Mouse (Mus musculus) embryonic facial prominence, embryonic 13.5 days (tissue): ENCODE data around the gene Cnot3. TPM values are rescaled to one million over a fixed set of nuclear protein-coding genes. Genes with fewer than 3 reads are reported as not detected.
A peak's percentile ranks its signal among the peaks of the same experiment; 100 is the strongest.
"Not testable (repeated sequence)": the region's sequence is repeated elsewhere in the genome, so short reads cannot be mapped to it uniquely, and the experiment has no call there.

Source experiments
- ATAC-seq: fragments of 200-750 bp; cut with Nextera tagmentation; 2 replicates; pipeline ENCODE4 v1.8.0; 2017; ENCODE audit warnings: low read depth; ENCODE audit not compliant: insufficient number of reproducible peaks, insufficient read depth, low FRiP score, low TSS enrichment
- H3K27ac ChIP-seq: fragments of 300-500 bp; sonication (generic); 2 replicates; pipeline ENCODE4 v1.5.1; 2015; ENCODE audit warnings: moderate library complexity, mild to moderate bottlenecking, inconsistent platforms
- H3K27me3 ChIP-seq: fragments of 300-500 bp; sonication (generic); 2 replicates; pipeline ENCODE4 v1.6.1; 2015; ENCODE audit warnings: mild to moderate bottlenecking, inconsistent platforms
- H3K36me3 ChIP-seq: fragments of 300-500 bp; sonication (generic); 2 replicates; pipeline ENCODE4 v1.6.1; 2015; ENCODE audit warnings: mild to moderate bottlenecking, inconsistent platforms
- H3K4me1 ChIP-seq: fragments of 300-500 bp; sonication (generic); 2 replicates; pipeline ENCODE4 v1.6.1; 2015; ENCODE audit warnings: inconsistent platforms
- H3K4me2 ChIP-seq: fragments of 300-500 bp; sonication (generic); 2 replicates; pipeline ENCODE4 v1.6.1; 2015; ENCODE audit warnings: moderate library complexity, mild to moderate bottlenecking, inconsistent platforms
- H3K4me3 ChIP-seq: fragments of 300-500 bp; sonication (generic); 2 replicates; pipeline ENCODE4 v1.5.1; 2015; ENCODE audit warnings: mild to moderate bottlenecking, inconsistent platforms
- H3K9ac ChIP-seq: fragments of 300-500 bp; sonication (generic); 2 replicates; pipeline ENCODE4 v1.6.1; 2015; ENCODE audit warnings: mild to moderate bottlenecking, inconsistent platforms
- H3K9me3 ChIP-seq: fragments of 300-500 bp; sonication (generic); 2 replicates; pipeline ENCODE4 v1.6.1; 2016; ENCODE audit warnings: inconsistent platforms
- WGBS: fragments of 180-500 bp; shearing (Covaris S2); methylation state at CpG from one replicate; pipeline ENCODE4 v1.1.7; 2015; ENCODE audit warnings: mixed read lengths; 5-methylcytosine and 5-hydroxymethylcytosine counted together
- polyA plus RNA-seq: library from polyadenylated mRNA; unstranded; fragments of >200 nt; fragmentation: Nextera tagmentation; extraction: Ambion mirVana; gene quantifications from 2 replicates; pipeline ENCODE4 v1.2.1, GENCODE M21; 2015

Cnot3 gene
- polyA plus RNA-seq, 1 experiment from 2014 or later: 66.0 TPM

DNA sequence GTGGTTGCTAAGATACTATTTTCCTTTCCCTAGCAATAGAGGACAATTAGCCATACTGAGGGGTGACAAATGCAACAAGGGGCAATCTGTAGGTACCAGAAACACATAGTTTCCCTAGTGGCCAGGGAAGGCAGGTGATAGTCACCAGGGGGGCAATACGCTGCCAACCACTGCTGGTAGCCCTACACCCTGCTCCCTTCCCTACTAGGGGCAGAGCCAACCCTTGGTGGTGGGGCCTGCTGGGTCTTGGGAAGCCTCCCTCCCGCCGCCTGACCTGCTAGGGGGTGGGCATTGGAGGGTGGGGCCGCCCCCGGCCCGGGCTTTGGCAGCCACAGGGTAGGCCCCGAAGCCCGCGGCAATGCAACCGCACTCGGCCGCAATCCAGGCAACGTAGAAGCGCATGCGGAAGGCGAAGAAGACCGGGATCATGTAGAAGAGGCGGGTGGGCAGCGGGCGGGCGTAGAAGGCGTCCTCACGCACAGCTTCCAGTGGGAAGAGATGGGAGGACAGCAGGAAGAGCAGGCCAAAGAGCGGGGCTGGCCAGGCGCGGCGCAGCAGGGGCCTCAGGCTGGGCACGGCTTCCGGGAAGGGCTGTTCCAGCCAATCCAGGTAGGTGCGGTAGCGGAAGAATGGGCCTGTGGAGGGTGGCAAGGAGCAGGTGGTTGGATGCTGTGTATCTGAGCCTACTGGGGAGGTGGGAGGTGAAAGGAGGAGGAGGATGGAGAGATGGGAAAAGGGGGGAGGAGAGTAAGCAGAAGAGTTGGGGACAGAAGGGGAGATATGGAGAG lies 40.5 kb downstream of the Cnot3 start:
- 85% methylated on average over 31 of the region's 31 CpGs for WGBS

DNA sequence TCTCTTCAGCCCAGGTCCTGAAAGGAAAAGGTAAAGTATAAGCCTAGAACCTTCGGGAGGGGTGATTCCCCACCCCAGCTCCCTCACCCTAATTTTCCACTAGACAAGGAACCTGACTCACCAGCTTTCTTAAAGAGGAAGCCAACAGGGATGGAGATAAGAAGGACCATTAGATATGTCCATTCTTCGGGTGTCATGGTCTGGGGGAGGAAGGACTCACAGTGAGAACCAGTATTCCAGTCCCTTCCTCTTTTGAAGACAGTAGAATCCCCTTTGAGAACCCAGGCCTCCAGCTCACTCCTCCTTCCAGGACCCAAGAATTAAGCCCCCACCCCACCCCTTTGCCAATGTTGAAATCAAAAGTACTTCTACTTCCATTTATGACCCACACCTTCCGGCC lies 46.9 kb downstream of the Cnot3 start:
- Histone ChIP-seq H3K4me2 (peak overlapping the region; percentile 81), H3K27ac (peak overlapping the region; percentile 98), H3K4me1 (peaks cover 21% of the 10 kb centered on the region), H3K36me3 (peaks cover 32% of the 10 kb centered on the region), H3K4me3 (peak overlapping the region; percentile 73), H3K27me3 (no peaks in the 10 kb centered on the region), H3K9me3 (no peaks in the 10 kb centered on the region), H3K9ac (peak overlapping the region; percentile 93)
- no peak for ATAC-seq
- WGBS: 36% methylated on average over 3 of the region's 3 CpGs

More for the DNA sequence above, 40.5 kb downstream of the Cnot3 start:
- 0 out of 2 replicates have a peak, but pooled peaks have one; percentile 23 for ATAC-seq
- Histone ChIP-seq H3K4me1 (no peaks in the 10 kb centered on the region), H3K9ac (0 out of 2 replicates have a peak overlapping the region, but pooled peaks have one; percentile 27), H3K36me3 (peaks cover 61% of the 10 kb centered on the region), H3K9me3 (no peaks in the 10 kb centered on the region), H3K4me3 (no peak overlapping the region), H3K27me3 (no peaks in the 10 kb centered on the region), H3K27ac (no peak overlapping the region), H3K4me2 (no peak overlapping the region)

- H3K27me3 ChIP-seq: no peaks in the 10 kb centered on the region
- no peaks in the 10 kb centered on the region for H3K9me3 ChIP-seq
- H3K9ac ChIP-seq: peak within 1 kb of the TSS; percentile 93
- H3K27ac ChIP-seq: peak within 1 kb of the TSS; percentile 98
- peak within 1 kb of the TSS; percentile 73 for H3K4me3 ChIP-seq
- peaks cover 21% of the 10 kb centered on the region for H3K4me1 ChIP-seq
- H3K36me3 ChIP-seq: peaks cover 30% of the 10 kb centered on the region
- under 1% methylated on average over 49 of the region's 49 CpGs for WGBS
- peak within 1 kb of the TSS; percentile 81 for H3K4me2 ChIP-seq
- ATAC-seq: no peak; the same call in 1 of the 2 replicates
Observed at GRCm38 (mm10) chr7:3692382-3692986, 47.4 kb downstream of the Cnot3 start, which contains the start of gene Tsen34. Tsen34 (plus strand) TSS chr7:3692863.

DNA sequence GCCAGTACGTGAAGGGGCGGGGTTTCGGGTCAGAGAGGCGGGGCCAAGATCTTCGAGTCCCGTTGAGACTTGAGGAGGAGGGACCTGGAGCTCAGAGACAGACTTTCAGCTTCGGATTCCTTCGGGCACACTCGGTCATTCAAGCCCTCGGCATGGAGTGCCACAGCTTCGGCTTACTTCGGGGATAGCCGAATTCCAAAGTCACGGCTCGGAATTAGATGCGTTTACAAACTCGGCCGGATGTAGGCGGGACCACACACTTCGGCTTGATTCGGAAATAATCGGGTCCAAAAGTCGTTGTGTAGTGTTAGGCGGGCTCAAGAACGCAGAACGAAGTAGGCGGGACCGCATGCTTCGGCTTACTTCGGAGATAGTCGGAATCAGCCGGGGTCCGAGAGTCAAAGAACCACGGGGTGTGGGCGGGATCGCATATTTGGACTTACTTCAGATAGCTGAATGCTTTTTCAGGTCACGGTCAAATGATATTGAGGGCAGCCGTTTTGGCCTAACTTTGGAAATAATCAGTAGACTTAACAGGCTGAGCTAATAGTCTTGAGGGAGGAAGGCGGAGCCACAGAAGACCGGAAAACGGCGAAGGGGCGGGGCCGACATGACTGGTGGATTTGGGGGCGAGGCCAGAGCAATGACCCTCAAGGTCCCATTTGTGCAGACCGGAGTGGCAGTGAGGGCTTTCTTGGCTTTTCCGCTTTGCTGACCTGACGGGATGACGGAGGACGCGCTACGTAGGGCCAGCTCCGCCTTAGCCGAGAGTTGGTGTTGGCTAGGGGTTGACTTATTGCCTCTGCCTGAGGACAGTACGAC lies 48.1 kb downstream of the Cnot3 start, which contains the start of gene Mboat7:
Mboat7 (minus strand) TSS at position 537 of the 822 bp plus-strand sequence.
- no peaks in the 10 kb centered on the region for H3K27me3 ChIP-seq
- H3K4me3 ChIP-seq: peak within 1 kb of the TSS; percentile 73
- peak within 1 kb of the TSS; percentile 98 for H3K27ac ChIP-seq
- H3K9me3 ChIP-seq: no peaks in the 10 kb centered on the region
- peak within 1 kb of the TSS; percentile 93 for H3K9ac ChIP-seq
- WGBS: under 1% methylated on average over 55 of the region's 55 CpGs
- peaks cover 21% of the 10 kb centered on the region for H3K4me1 ChIP-seq
- H3K4me2 ChIP-seq: peak within 1 kb of the TSS; percentile 81
- peaks cover 31% of the 10 kb centered on the region for H3K36me3 ChIP-seq
- peak; percentile 92 for ATAC-seq

DNA sequence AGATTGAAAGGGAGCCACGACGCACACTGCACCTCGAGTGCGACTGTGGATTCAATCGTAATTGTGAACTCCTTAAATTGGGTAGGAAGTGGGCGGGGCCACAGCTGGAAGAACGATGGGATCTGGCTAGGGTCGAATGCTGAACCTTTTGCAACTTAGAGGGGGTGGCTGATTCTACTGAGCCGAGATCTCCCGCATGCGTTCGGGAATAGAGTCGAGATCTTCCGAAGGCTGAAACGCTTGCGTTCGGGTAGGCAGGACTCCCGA lies 48.7 kb downstream of the Cnot3 start:
- no peak for ATAC-seq
- Histone ChIP-seq H3K4me2 (peak overlapping the region; percentile 81), H3K9ac (peak overlapping the region; percentile 93), H3K27me3 (no peaks in the 10 kb centered on the region), H3K4me3 (peak overlapping the region; percentile 73), H3K36me3 (peaks cover 31% of the 10 kb centered on the region), H3K9me3 (no peaks in the 10 kb centered on the region), H3K27ac (peak overlapping the region; percentile 98), H3K4me1 (peaks cover 21% of the 10 kb centered on the region)
- WGBS: under 1% methylated on average over 18 of the region's 18 CpGs

DNA sequence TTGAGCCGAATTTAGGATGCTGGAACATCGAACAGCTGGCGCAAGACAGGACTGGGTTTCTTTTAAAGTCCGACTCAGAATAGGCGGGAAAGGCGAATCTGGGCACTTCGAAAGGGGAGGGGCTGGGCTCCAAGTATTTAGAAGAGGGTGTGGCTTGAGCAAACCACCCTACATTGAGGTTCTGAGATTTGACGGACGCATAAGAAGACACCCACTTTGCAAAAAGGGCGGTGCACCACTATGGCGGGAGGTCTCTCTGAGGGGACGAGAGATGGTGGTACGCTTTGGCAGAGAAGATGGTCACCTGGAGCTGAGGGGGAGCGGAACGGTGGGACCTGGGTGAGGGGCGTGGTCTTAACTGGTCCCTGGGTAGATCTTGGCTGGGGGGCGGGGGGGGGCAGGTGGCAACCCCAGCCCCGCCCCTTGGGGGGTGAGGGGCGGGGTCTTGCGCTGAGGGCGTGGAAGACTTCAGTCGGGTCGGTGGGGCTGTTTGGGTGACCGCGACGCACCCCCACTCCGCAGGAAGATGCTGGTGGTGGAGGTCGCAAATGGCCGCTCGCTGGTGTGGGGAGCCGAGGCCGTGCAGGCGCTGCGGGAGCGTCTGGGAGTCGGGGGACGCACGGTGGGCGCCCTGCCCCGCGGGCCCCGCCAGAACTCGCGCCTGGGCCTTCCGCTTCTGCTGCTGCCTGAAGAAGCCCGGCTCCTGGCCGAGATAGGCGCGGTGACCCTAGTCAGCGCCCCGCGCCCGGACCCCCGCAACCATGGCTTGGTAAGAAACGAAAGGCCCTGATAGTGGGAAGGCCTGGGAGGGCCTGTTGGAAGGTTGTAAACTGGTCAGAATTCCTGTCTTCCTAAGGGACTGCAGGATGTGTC lies 49.2 kb downstream of the Cnot3 start:
- H3K9me3 ChIP-seq: no peaks in the 10 kb centered on the region
- H3K27me3 ChIP-seq: no peaks in the 10 kb centered on the region
- peak overlapping the region; percentile 73 for H3K4me3 ChIP-seq
- H3K9ac ChIP-seq: peak overlapping the region; percentile 93
- H3K36me3 ChIP-seq: peaks cover 36% of the 10 kb centered on the region
- peak; percentile 52 for ATAC-seq
- under 1% methylated on average over 54 of the region's 55 CpGs for WGBS
- peaks cover 21% of the 10 kb centered on the region for H3K4me1 ChIP-seq
- peak overlapping the region; percentile 81 for H3K4me2 ChIP-seq
- peak overlapping the region; percentile 98 for H3K27ac ChIP-seq

DNA sequence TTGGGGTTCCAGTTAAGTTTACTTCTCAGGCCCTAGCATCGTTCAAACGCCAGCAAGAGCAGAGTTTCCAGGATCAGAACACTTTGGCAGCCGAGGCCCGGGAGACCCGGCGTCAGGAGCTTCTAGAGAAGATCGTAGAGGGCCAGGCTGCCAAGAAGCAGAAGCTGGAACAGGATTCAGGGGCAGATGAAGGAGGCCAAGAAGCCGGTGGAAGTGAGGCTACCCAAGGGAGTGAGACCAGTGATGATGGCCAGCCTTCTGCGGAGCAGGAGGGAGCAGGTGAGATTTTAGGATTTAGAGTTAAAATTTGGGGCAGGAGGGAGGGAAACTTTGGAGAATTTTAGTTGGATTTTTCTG lies 49.9 kb downstream of the Cnot3 start:
- peaks cover 42% of the 10 kb centered on the region for H3K36me3 ChIP-seq
- 4% methylated on average over 9 of the region's 9 CpGs for WGBS

DNA sequence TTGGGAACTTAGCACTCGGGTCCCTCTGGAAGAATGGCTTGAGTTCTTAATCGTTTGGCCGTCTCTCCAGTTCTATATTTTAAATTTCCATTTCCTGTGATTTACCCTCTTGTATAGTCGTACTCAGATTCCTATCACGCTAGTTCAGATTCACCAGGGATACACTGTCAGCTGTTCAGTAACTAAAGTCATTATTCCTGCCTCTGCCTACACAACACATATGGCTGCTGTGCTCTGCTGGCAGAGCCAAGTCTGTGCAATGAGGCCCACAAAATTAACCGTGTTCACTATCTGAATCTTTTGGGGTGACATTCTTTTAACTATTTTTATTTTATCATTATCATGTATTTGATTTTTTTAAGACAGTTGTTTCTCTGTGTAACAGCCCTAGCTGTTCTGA lies 53.4 kb downstream of the Cnot3 start:
- Histone ChIP-seq H3K9me3 (no peaks in the 10 kb centered on the region), H3K9ac (no peak overlapping the region), H3K4me3 (no peak overlapping the region), H3K4me2 (no peak overlapping the region), H3K4me1 (peaks cover 9% of the 10 kb centered on the region), H3K27ac (no peak overlapping the region), H3K27me3 (no peaks in the 10 kb centered on the region), H3K36me3 (peaks cover 46% of the 10 kb centered on the region)
- ATAC-seq: no peak
- 94% methylated on average over 6 of the region's 6 CpGs for WGBS

More for the DNA sequence above, 49.9 kb downstream of the Cnot3 start:
- peak overlapping the region; percentile 73 for H3K4me3 ChIP-seq
- not testable (repeated sequence) for ATAC-seq, H3K9me3 ChIP-seq, H3K27me3 ChIP-seq
- peak overlapping the region; percentile 98 for H3K27ac ChIP-seq
- peak overlapping the region; percentile 81 for H3K4me2 ChIP-seq
- H3K9ac ChIP-seq: peak overlapping the region; percentile 93
- H3K4me1 ChIP-seq: peaks cover 21% of the 10 kb centered on the region

- peak overlapping the region; percentile 94 for H3K9ac ChIP-seq
- H3K4me1 ChIP-seq: peaks cover 17% of the 10 kb centered on the region
- 19% methylated on average over 6 of the region's 6 CpGs for WGBS
- H3K9me3 ChIP-seq: no peaks in the 10 kb centered on the region
- peak overlapping the region; percentile 96 for H3K27ac ChIP-seq
- peak overlapping the region; percentile 83 for H3K4me3 ChIP-seq
- peak overlapping the region; percentile 91 for H3K4me2 ChIP-seq
- no peaks in the 10 kb centered on the region for H3K27me3 ChIP-seq
- peak; percentile 32; the same call in 1 of the 2 replicates for ATAC-seq
- peaks cover 58% of the 10 kb centered on the region for H3K36me3 ChIP-seq
Observed at GRCm38 (mm10) chr7:3703148-3703878, 58.2 kb downstream of the Cnot3 start.

GRCm38 (mm10) chr7:3703879-3704441 lies 58.9 kb downstream of the Cnot3 start, which contains the start of gene Rps9:
Rps9 (plus strand) TSS chr7:3703993.
- Histone ChIP-seq H3K36me3 (peaks cover 51% of the 10 kb centered on the region), H3K4me2 (peak within 1 kb of the TSS; percentile 91), H3K27ac (peak within 1 kb of the TSS; percentile 96), H3K9ac (peak within 1 kb of the TSS; percentile 94), H3K4me3 (peak within 1 kb of the TSS; percentile 83), H3K27me3 (no peaks in the 10 kb centered on the region), H3K9me3 (no peaks in the 10 kb centered on the region), H3K4me1 (peaks cover 17% of the 10 kb centered on the region)
- peak; percentile 90 for ATAC-seq
- WGBS: under 1% methylated on average over 42 of the region's 42 CpGs
